Mouse (Mus musculus) lung, embryonic 16.5 days (tissue): ENCODE results near the gene Pcsk2. TPM values are rescaled to one million over a fixed set of nuclear protein-coding genes. Genes with fewer than 3 reads are reported as not detected.

Experiments
- ATAC-seq: fragments of 200-750 bp; cut with Nextera tagmentation; 2 replicates; pipeline ENCODE4 v1.8.0; 2017; ENCODE audit warnings: low read depth, mild to moderate bottlenecking, moderate library complexity
- H3K27ac ChIP-seq: fragments of 300-500 bp; sonication (generic); 2 replicates; pipeline ENCODE4 v1.5.1; 2014; ENCODE audit warnings: mild to moderate bottlenecking, control low read depth, low read length
- H3K27me3 ChIP-seq: fragments of 300-500 bp; sonication (generic); 2 replicates; pipeline ENCODE4 v1.6.1; 2014; ENCODE audit warnings: low read depth, low read length, mixed read lengths; ENCODE audit not compliant: control insufficient read depth, insufficient read depth
- H3K36me3 ChIP-seq: fragments of 300-500 bp; sonication (generic); 2 replicates; pipeline ENCODE4 v1.6.1; 2014; ENCODE audit warnings: low read length; ENCODE audit not compliant: control insufficient read depth, insufficient read depth
- H3K4me1 ChIP-seq: fragments of 300-500 bp; sonication (generic); replicated peaks from 2 replicates; pipeline ENCODE4 v1.6.1; 2014; ENCODE audit warnings: low read length, mixed read lengths; ENCODE audit not compliant: control insufficient read depth, insufficient read depth
- H3K4me2 ChIP-seq: fragments of 300-500 bp; sonication (generic); 2 replicates; pipeline ENCODE4 v1.6.1; 2014; ENCODE audit warnings: low read depth, low read length, control low read depth
- H3K4me3 ChIP-seq: fragments of 300-500 bp; sonication (generic); 2 replicates; pipeline ENCODE4 v1.5.1; 2014; ENCODE audit warnings: mild to moderate bottlenecking, low read length, control low read depth
- H3K9ac ChIP-seq: fragments of 300-500 bp; sonication (generic); 2 replicates; pipeline ENCODE4 v1.6.1; 2014; ENCODE audit warnings: low read length, control low read depth
- H3K9me3 ChIP-seq: fragments of 300-500 bp; sonication (generic); 2 replicates; pipeline ENCODE4 v1.6.1; 2016; ENCODE audit warnings: low read length; ENCODE audit not compliant: control insufficient read depth
- WGBS: fragments of 180-500 bp; shearing (Covaris S2); extraction: QIAGEN DNeasy Blood & Tissue Kit; methylation state at CpG from one replicate; pipeline ENCODE4 v1.1.7; 2014; 5-methylcytosine and 5-hydroxymethylcytosine counted together
- polyA plus RNA-seq: library from polyadenylated mRNA; unstranded; fragments of >200 nt; fragmentation: Nextera tagmentation; extraction: Ambion mirVana; gene quantifications from 2 replicates; pipeline ENCODE4 v1.2.1, GENCODE M21; 2015

Gene Pcsk2
- polyA plus RNA-seq, 1 experiment from 2014 or later, result 0.08 TPM

DNA sequence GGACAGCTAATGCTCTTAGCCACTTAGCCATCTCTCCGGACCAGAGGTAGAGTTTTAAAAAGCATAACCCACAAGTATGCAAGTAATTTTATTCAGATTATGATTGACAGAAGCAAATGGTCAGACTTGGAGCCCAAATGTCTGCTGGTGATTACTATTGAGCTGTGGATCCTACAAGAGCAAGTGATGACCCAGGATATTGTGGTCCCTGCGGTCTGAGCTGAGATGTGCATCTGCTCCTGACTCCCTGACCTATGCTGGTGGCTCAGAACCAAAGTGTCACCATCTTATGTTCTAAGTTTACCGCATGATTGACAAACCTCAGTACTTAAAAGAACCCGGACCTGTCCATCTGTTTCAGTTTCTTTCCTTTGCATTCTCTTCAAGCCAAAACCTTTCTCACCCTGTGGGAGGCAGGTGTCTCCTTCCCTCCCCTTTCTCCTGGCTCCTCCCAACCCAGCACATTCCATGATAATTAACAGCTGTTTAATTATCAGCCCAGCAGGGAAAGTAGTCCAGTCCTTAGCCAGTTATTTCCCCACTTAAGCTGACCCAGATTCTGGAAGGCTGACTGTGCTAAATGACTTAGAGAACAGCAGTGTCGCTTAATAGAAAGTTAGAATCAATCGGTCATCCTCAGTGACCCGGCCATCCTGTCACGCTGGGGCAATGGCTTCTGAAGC, 136.1 kb downstream of the Pcsk2 start:
- Histone ChIP-seq H3K4me2 (no peak overlapping the region), H3K4me3 (no peak overlapping the region), H3K4me1 (no peaks in the 10 kb centered on the region), H3K27me3 (no peaks in the 10 kb centered on the region), H3K36me3 (no peaks in the 10 kb centered on the region), H3K27ac (no peak overlapping the region), H3K9ac (no peak overlapping the region), H3K9me3 (no peaks in the 10 kb centered on the region)
- WGBS, result 68% methylated on average over 8 of the region's 8 CpGs
- no peak for ATAC-seq

DNA sequence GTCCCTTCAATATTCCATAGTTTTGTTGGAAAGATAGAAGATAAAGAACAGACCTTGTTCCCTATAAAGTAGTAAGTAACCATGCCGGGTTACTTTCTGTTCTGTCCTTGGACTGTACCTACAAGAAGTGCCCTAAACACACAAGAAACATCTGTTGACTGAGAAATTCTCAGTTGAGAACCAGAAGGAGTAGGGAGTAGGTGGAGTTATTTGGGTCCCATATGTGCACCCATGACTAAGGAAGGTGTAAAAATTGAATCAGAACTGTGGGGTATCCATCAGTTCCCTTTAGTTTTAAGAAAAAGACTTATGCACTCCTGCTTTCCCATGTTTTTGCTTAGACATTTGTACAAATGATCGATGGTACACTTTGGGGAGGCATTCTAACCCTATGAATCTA, 137.6 kb downstream of the Pcsk2 start:
- Histone ChIP-seq H3K9ac (no peak overlapping the region), H3K27ac (no peak overlapping the region), H3K27me3 (no peaks in the 10 kb centered on the region), H3K4me3 (no peak overlapping the region), H3K9me3 (no peaks in the 10 kb centered on the region), H3K4me1 (no peaks in the 10 kb centered on the region), H3K36me3 (no peaks in the 10 kb centered on the region), H3K4me2 (no peak overlapping the region)
- 91% methylated on average over 2 of the region's 2 CpGs for WGBS
- ATAC-seq, result no peak

DNA sequence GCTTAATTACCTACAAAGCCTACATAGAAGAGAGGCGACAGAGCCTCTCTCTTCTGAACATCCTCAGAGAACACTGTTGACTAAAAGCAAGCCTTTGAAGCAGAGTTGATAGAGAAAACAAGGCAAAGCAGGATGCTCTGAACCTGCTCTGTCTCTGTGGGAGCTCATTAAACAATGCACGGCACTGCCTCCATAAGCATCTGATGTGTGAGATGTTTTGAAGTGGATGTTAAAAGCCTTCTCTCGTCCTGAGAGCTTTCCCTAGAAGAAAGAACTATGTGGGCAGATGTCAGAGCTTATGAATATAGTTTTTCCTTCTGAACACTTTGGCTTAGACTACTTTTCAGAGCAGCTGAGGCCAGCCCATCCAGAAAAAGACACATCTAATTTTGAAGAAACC, 145.3 kb downstream of the Pcsk2 start:
- ATAC-seq, result no peak
- Histone ChIP-seq H3K36me3 (no peaks in the 10 kb centered on the region), H3K9ac (no peak overlapping the region), H3K4me1 (no peaks in the 10 kb centered on the region), H3K27me3 (no peaks in the 10 kb centered on the region), H3K27ac (no peak overlapping the region), H3K4me3 (no peak overlapping the region), H3K4me2 (no peak overlapping the region), H3K9me3 (no peaks in the 10 kb centered on the region)
- 46% methylated on average over 3 of the region's 3 CpGs for WGBS

DNA sequence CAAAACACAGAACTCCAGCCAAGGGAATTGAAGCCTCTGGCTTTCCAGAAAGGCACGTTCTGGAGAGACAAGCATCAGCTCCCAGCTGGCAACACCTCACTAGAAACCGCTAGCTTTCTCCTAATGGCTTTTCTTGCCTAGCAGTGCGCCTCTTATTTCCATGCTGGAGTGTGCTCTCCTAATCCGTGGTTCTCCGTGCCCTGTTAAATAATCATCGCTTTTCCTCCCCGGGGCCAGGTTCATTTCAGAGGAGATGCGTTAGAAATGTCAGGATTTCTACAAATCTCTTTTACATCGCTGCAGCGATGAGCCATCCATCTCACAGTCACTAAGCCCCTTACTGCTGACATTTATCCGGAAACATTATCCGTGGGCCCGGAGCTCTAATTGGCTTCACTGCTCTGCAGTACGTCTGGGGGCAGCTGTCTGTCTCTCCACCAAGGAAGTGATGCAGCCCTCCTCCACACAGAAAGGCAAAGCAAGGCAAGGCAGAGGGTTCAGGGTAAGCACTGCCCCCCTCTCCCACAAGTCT, 150.1 kb downstream of the Pcsk2 start:
- H3K9ac ChIP-seq, result no peak overlapping the region
- no peak overlapping the region for H3K4me2 ChIP-seq
- no peaks in the 10 kb centered on the region for H3K4me1 ChIP-seq
- H3K27me3 ChIP-seq, result no peaks in the 10 kb centered on the region
- no peak overlapping the region for H3K4me3 ChIP-seq
- no peaks in the 10 kb centered on the region for H3K9me3 ChIP-seq
- H3K36me3 ChIP-seq, result no peaks in the 10 kb centered on the region
- no peak for ATAC-seq
- H3K27ac ChIP-seq, result no peak overlapping the region
- WGBS, result 63% methylated on average over 14 of the region's 14 CpGs

DNA sequence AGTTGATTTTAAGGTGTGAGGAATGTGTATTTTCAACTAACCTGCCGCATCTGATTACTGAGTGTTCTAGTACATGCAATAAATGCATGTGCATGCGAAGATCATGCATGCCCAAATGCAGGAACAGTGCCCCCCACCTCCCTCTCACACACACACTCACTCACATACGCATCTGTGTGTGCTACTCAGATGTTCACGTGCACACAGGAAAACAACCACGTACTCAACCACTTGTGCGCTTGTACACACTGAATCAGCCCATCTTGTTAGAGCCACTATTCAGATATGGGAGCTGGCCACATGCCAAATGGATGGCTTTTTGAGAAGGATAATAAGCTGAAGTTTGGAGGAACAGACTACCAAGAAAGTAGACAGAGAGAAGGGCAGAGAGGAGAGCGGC, 150.7 kb downstream of the Pcsk2 start:
- Histone ChIP-seq H3K27ac (no peak overlapping the region), H3K4me3 (no peak overlapping the region), H3K9ac (no peak overlapping the region), H3K4me1 (no peaks in the 10 kb centered on the region), H3K27me3 (no peaks in the 10 kb centered on the region), H3K36me3 (no peaks in the 10 kb centered on the region), H3K9me3 (no peaks in the 10 kb centered on the region), H3K4me2 (no peak overlapping the region)
- WGBS, result 80% methylated on average over 7 of the region's 7 CpGs
- ATAC-seq, result no peak

DNA sequence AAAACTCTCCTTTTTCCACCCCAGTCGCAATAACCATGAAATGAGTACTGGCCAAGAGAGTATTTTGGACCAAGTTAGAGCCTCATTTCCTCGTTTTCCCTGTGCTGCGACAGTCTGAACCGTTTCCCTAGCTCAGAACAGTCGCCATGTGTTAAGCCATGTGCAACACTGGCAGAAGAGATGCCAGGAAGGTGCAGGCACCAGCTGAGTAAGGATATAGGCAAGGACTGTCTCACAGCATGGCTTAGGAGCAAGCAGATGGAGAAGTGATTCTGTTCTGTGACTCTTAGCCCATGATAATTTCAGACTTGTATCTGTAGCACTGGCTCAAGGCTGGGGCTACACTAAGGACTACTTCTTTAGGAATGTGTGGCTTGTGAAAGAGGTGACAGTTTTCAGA, 155.2 kb downstream of the Pcsk2 start:
- Histone ChIP-seq H3K4me3 (no peak overlapping the region), H3K27me3 (no peaks in the 10 kb centered on the region), H3K9me3 (no peaks in the 10 kb centered on the region), H3K36me3 (no peaks in the 10 kb centered on the region), H3K27ac (no peak overlapping the region), H3K4me1 (no peaks in the 10 kb centered on the region), H3K4me2 (no peak overlapping the region), H3K9ac (no peak overlapping the region)
- no peak for ATAC-seq
- 76% methylated on average over 5 of the region's 5 CpGs for WGBS

DNA sequence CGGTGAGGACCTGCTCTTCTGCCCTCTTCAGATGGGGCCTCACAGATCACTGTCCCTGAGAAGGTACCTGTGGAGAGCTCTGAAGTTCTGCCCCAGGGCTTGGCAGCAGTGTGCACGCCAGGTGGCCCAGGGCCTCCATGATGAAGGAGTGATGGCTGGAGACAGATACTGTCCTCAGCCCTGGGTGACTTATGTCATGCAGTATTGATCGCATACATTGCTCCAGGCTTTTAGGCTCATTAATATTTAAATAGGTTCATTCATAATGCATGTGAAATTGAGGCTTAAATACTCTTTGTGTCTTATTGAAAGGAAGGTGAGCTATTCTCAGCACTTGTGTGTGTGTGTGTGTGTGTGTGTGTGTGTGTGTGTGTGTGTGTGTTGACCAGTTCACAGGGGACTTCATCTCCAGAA, 157.0 kb downstream of the Pcsk2 start:
- H3K9me3 ChIP-seq, result no peaks in the 10 kb centered on the region
- H3K4me1 ChIP-seq, result no peaks in the 10 kb centered on the region
- H3K27ac ChIP-seq, result no peak overlapping the region
- WGBS, result 76% methylated on average over 3 of the region's 3 CpGs
- H3K36me3 ChIP-seq, result no peaks in the 10 kb centered on the region
- ATAC-seq, result no peak
- no peak overlapping the region for H3K4me3 ChIP-seq
- no peak overlapping the region for H3K4me2 ChIP-seq
- no peak overlapping the region for H3K9ac ChIP-seq
- no peaks in the 10 kb centered on the region for H3K27me3 ChIP-seq

DNA sequence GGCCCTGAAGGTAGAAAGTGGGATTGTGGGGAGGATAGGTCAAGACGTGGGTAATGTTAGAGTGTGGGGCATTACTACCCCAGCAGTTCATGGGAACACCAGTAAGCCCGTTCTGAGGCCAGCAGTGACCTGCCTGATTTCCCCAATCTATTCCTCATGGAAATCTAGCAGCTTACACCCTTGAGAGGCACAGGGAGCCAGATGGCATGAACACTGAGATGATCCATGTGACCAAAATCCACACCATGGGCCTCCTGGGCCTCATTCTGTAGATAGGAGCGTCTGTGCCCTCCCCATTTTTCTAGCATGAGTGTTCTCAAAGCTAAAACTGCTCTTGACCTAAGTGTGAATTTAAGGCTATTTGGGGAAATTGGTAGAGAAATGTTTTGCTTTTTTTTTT, 162.2 kb downstream of the Pcsk2 start:
- no peaks in the 10 kb centered on the region for H3K4me1 ChIP-seq
- no peak overlapping the region for H3K27ac ChIP-seq
- no peak overlapping the region for H3K9ac ChIP-seq
- 57% methylated on average over 3 of the region's 3 CpGs for WGBS
- no peaks in the 10 kb centered on the region for H3K36me3 ChIP-seq
- no peaks in the 10 kb centered on the region for H3K9me3 ChIP-seq
- H3K27me3 ChIP-seq, result no peaks in the 10 kb centered on the region
- ATAC-seq, result no peak
- H3K4me3 ChIP-seq, result no peak overlapping the region
- no peak overlapping the region for H3K4me2 ChIP-seq

DNA sequence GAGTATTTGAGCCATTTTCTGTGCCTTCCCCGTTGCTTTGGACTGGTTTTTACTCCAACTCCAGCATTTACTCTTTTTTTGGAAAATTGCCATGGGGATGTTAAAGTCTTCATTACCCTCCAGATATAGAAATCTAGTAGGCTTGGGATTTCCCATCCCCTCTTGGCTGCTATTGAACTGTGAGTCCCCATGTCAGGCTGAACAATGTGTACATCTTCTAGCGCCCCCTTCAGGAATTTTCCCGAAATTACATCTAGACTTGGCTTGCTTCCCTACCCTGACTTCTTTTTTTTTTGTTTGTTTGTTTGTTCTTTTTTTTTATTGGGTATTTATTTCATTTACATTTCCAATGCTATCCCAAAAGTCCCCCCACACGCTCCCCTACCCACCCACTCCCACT, 163.3 kb downstream of the Pcsk2 start:
- Histone ChIP-seq H3K4me2 (no peak overlapping the region), H3K27ac (no peak overlapping the region), H3K36me3 (no peaks in the 10 kb centered on the region), H3K4me1 (no peaks in the 10 kb centered on the region), H3K27me3 (no peaks in the 10 kb centered on the region), H3K9me3 (no peaks in the 10 kb centered on the region), H3K4me3 (no peak overlapping the region), H3K9ac (no peak overlapping the region)
- no peak for ATAC-seq
- WGBS, result 20% methylated on average over 4 of the region's 4 CpGs

DNA sequence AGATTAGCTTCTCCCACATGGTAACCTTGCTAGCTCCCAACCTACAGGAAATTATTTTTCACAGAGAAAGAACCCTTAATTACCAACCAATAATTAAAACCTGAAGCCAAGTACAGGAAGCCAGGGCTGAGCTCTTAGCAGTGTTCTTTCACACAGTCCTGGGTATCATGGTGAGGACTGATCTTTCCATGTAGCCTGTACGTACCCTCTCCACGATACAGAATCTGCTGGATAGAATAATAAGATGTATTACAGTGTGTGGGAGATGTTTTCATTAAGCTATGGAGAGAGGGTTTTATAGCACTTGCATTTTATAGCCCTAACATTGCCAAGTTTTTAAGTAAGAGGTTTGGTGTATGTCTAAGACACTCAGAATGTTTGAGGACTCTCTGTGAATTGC, 164.0 kb downstream of the Pcsk2 start:
- H3K4me2 ChIP-seq, result no peak overlapping the region
- no peaks in the 10 kb centered on the region for H3K36me3 ChIP-seq
- no peak overlapping the region for H3K9ac ChIP-seq
- 79% methylated on average over 2 of the region's 2 CpGs for WGBS
- no peaks in the 10 kb centered on the region for H3K9me3 ChIP-seq
- H3K4me1 ChIP-seq, result no peaks in the 10 kb centered on the region
- no peak overlapping the region for H3K4me3 ChIP-seq
- no peaks in the 10 kb centered on the region for H3K27me3 ChIP-seq
- H3K27ac ChIP-seq, result no peak overlapping the region
- ATAC-seq, result no peak
